Mouse (Mus musculus): Measurements from ENCODE around the gene Dlst. TPM values are rescaled to one million over a fixed set of nuclear protein-coding genes. Genes with fewer than 3 reads are reported as not detected.

The Dlst gene
- polyA plus RNA-seq, 1 experiment from 2014 or later = 72.5 TPM

GRCm38 (mm10) chr12:85109426-85109825 lies 1.2 kb upstream of the Dlst start:
- Histone ChIP-seq H3K27me3 (replicated peaks; ENCODE audit: insufficient read depth, low read length) (no peaks in the 10 kb centered on the region), H3K4me1 (ENCODE audit: insufficient read depth, low read depth, low read length) (peaks cover 24% of the 10 kb centered on the region; the same call in 1 of the 2 replicates), H3K4me3 (ENCODE audit: low read depth, low read length) (no peak overlapping the region), H3K9me3 (ENCODE audit: low read length) (no peaks in the 10 kb centered on the region), H3K4me2 (replicated peaks; ENCODE audit: low read depth, low read length) (peak overlapping the region; percentile 81; the same call in 1 of the 2 replicates), H3K9ac (replicated peaks; ENCODE audit: low read depth) (no peak overlapping the region), H3K27ac (ENCODE audit: low read length) (no peak overlapping the region), H3K36me3 (ENCODE audit: insufficient read depth, low read length) (no peaks in the 10 kb centered on the region)
- peak; percentile 22 for DNase-seq (ENCODE audit: low spot score)
- ATAC-seq = no peak
- WGBS = 49% methylated on average over 4 of the region's 4 CpGs
- TF ChIP-seq CTCF (IDR thresholded peaks at IDR 0.05) = no peak
- TF ChIP-seq EP300 (IDR thresholded peaks at IDR 0.05) = no peak

DNA sequence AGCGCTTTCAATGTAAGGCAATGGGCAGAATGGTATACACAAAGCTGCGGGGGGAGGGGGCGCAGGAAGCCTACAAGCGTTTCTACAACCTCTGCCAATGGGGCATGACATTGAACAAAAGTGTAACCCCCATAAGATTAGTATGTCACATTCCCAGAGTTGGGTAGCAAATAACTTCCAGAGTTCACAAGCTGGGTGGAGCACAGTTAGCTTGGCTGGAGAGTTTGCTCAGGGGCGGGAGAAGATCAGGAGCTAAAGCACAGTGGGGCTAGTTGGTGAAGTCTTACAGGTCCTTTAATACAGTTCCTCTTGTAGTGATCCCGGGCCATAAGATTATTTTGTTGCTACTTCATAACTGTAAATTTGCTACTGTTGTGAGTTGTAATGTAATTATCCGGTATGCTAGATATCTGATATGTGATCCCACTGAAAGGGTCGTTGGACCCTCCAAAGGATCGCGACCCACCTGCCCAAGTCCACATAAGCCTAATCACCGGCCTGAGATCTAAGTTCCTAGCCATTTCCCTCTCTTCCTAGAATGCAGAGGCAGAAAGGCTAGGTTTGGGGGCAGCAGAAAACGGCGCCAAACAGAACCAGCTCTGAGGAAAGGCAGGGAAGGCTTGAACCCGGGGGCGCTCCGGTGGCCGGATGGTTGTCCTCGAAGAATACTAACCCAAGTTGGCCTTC lies 479 bp upstream of the Dlst start:
- H3K4me3 ChIP-seq (ENCODE audit: low read depth, low read length) = peak overlapping the region; percentile 98
- ATAC-seq (peak; percentile 36), DNase-seq (ENCODE audit: low spot score) (peak; percentile 39)
- TF ChIP-seq CTCF (IDR thresholded peaks at IDR 0.05) (no peak), EP300 (IDR thresholded peaks at IDR 0.05) (no peak)
- H3K36me3 ChIP-seq (ENCODE audit: insufficient read depth, low read length) = no peaks in the 10 kb centered on the region
- peak overlapping the region; percentile 90 for H3K27ac ChIP-seq (ENCODE audit: low read length)
- H3K9ac ChIP-seq (replicated peaks; ENCODE audit: low read depth) = peak overlapping the region; percentile 95
- 10% methylated on average over 18 of the region's 18 CpGs for WGBS
- peak overlapping the region; percentile 81 for H3K4me2 ChIP-seq (replicated peaks; ENCODE audit: low read depth, low read length)
- H3K27me3 ChIP-seq (replicated peaks; ENCODE audit: insufficient read depth, low read length) = no peaks in the 10 kb centered on the region
- H3K4me1 ChIP-seq (ENCODE audit: insufficient read depth, low read depth, low read length) = peaks cover 29% of the 10 kb centered on the region; the same call in 1 of the 2 replicates
- no peaks in the 10 kb centered on the region for H3K9me3 ChIP-seq (ENCODE audit: low read length)

DNA sequence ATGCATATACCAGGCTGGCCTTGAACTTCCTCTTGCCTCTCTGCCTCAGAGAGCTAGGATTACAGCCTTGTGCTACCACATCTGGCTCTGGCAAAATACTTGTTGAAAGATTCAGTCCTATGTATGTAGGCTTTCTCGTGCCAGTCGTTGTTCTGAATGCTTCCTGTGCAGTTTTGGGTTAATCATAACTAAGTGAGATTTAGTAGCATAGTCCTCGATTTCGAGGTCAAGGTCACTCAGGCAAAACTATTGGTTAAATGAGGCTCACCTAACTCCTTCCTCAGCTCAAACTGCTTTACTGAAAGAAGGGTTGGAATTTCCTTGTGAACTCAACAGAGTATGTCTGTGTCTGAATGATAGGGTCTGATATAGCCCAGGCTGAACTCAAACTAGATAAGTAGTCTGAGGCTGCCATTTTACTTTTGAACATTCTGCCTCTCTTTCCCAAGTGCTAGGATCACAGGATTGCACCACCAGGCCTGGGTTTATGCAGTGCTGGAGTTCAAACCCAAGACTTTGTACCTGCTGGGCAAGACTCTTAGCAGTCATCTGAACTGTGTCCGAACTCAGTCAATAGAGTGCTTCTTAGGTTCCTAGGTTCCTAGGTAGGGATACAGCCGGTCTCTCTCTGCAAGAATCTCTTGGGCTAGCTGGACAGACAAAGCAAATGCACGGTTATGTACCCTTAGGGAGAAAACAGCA lies 2.1 kb downstream of the Dlst start:
- Histone ChIP-seq H3K4me2 (replicated peaks; ENCODE audit: low read depth, low read length) (no peak overlapping the region), H3K27ac (ENCODE audit: low read length) (no peak overlapping the region), H3K9ac (replicated peaks; ENCODE audit: low read depth) (no peak overlapping the region), H3K4me3 (ENCODE audit: low read depth, low read length) (no peak overlapping the region), H3K4me1 (ENCODE audit: insufficient read depth, low read depth, low read length) (peaks cover 32% of the 10 kb centered on the region; the same call in 1 of the 2 replicates), H3K27me3 (replicated peaks; ENCODE audit: insufficient read depth, low read length) (no peaks in the 10 kb centered on the region), H3K9me3 (ENCODE audit: low read length) (no peaks in the 10 kb centered on the region), H3K36me3 (ENCODE audit: insufficient read depth, low read length) (no peaks in the 10 kb centered on the region)
- no peak for TF ChIP-seq CTCF (IDR thresholded peaks at IDR 0.05)
- TF ChIP-seq EP300 (IDR thresholded peaks at IDR 0.05) = no peak
- ATAC-seq (no peak), DNase-seq (ENCODE audit: low spot score) (no peak)
- WGBS = 75% methylated on average over 7 of the region's 7 CpGs

- Histone ChIP-seq H3K9ac (replicated peaks; ENCODE audit: low read depth) (no peak overlapping the region), H3K9me3 (ENCODE audit: low read length) (no peaks in the 10 kb centered on the region), H3K27ac (ENCODE audit: low read length) (no peak overlapping the region), H3K36me3 (ENCODE audit: insufficient read depth, low read length) (0 out of 2 replicates have a peak, but pooled peaks cover 3% of the 10 kb centered on the region), H3K27me3 (replicated peaks; ENCODE audit: insufficient read depth, low read length) (no peaks in the 10 kb centered on the region), H3K4me3 (ENCODE audit: low read depth, low read length) (no peak overlapping the region), H3K4me2 (replicated peaks; ENCODE audit: low read depth, low read length) (no peak overlapping the region), H3K4me1 (ENCODE audit: insufficient read depth, low read depth, low read length) (peaks cover 32% of the 10 kb centered on the region; the same call in 1 of the 2 replicates)
- no peak for DNase-seq (ENCODE audit: low spot score)
- ATAC-seq = no peak
- WGBS = 85% methylated on average over 3 of the region's 3 CpGs
- TF ChIP-seq EP300 (IDR thresholded peaks at IDR 0.05) = no peak
Measured at GRCm38 (mm10) chr12:85113337-85113736, 2.7 kb downstream of the Dlst start.

- Histone ChIP-seq H3K4me2 (replicated peaks; ENCODE audit: low read depth, low read length) (no peak overlapping the region), H3K27me3 (replicated peaks; ENCODE audit: insufficient read depth, low read length) (no peaks in the 10 kb centered on the region), H3K27ac (ENCODE audit: low read length) (no peak overlapping the region), H3K4me3 (ENCODE audit: low read depth, low read length) (no peak overlapping the region), H3K4me1 (ENCODE audit: insufficient read depth, low read depth, low read length) (peaks cover 32% of the 10 kb centered on the region; the same call in 1 of the 2 replicates), H3K36me3 (ENCODE audit: insufficient read depth, low read length) (peaks cover 8% of the 10 kb centered on the region; the same call in 1 of the 2 replicates), H3K9me3 (ENCODE audit: low read length) (no peaks in the 10 kb centered on the region), H3K9ac (replicated peaks; ENCODE audit: low read depth) (no peak overlapping the region)
- DNase-seq (ENCODE audit: low spot score) (no peak), ATAC-seq (no peak)
- 85% methylated on average over 3 of the region's 3 CpGs for WGBS
- TF ChIP-seq EP300 (IDR thresholded peaks at IDR 0.05) (no peak), CTCF (IDR thresholded peaks at IDR 0.05) (no peak)
Measured at GRCm38 (mm10) chr12:85113917-85114316, 3.3 kb downstream of the Dlst start.

DNA sequence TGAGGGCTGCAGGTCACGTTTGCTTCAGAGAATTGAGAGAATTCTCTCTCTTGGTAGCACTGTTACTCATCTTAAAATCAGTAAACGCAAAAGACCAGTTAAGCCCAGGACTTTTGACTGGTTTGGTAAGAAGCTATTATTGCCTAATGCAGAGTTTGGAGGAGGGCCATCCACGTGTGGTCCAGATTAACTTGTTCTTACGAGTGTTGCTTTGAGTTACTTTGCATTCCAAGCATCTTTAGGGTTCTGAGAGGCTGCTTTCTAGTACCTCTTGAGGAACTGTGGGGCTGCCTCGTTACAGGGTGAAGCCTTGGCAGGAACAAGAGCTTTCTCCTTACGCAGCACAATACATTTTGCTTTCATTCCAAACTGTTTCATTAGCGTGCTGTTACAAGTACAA lies 5.0 kb downstream of the Dlst start:
- Histone ChIP-seq H3K4me3 (ENCODE audit: low read depth, low read length) (no peak overlapping the region), H3K9me3 (ENCODE audit: low read length) (no peaks in the 10 kb centered on the region), H3K4me1 (ENCODE audit: insufficient read depth, low read depth, low read length) (peaks cover 28% of the 10 kb centered on the region; the same call in 1 of the 2 replicates), H3K36me3 (ENCODE audit: insufficient read depth, low read length) (peaks cover 17% of the 10 kb centered on the region), H3K4me2 (replicated peaks; ENCODE audit: low read depth, low read length) (no peak overlapping the region), H3K27me3 (replicated peaks; ENCODE audit: insufficient read depth, low read length) (no peaks in the 10 kb centered on the region), H3K9ac (replicated peaks; ENCODE audit: low read depth) (no peak overlapping the region), H3K27ac (ENCODE audit: low read length) (0 out of 2 replicates have a peak overlapping the region, but pooled peaks have one; percentile 8)
- DNase-seq (ENCODE audit: low spot score) (peak; percentile 93), ATAC-seq (peak; percentile 94)
- WGBS = 46% methylated on average over 7 of the region's 7 CpGs
- TF ChIP-seq EP300 (IDR thresholded peaks at IDR 0.05) (peak; percentile 92), CTCF (IDR thresholded peaks at IDR 0.05) (no peak)

All from lung, postnatal 0 days (tissue).